Mouse (Mus musculus): Measurements from ENCODE around the gene Tnfrsf13b.
"Not testable (repeated sequence)": the region's sequence is repeated elsewhere in the genome, so short reads cannot be mapped to it uniquely, and the experiment has no call there.

The Tnfrsf13b gene

DNA sequence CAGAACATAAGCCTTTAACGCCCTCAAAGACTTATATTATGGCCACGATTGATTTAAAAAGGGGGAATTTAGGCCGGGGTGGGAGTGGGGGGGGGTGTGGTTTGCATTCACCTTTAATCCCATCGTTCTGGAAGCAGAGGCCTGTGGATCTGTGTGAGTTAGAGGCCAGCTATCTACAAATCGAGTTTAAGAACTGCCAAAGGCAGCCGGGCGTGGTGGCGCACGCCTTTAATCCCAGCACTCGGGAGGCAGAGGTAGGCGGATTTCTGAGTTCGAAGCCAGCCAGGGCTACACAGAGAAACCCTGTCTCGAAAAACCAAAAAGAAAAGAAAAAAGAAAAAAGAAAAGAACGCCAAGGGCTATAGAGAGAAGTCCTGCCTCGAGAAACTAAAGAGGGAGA, 46.9 kb downstream of the Tnfrsf13b start:
- not testable (repeated sequence) for DNase-seq (ENCODE audit: low read depth)

DNA sequence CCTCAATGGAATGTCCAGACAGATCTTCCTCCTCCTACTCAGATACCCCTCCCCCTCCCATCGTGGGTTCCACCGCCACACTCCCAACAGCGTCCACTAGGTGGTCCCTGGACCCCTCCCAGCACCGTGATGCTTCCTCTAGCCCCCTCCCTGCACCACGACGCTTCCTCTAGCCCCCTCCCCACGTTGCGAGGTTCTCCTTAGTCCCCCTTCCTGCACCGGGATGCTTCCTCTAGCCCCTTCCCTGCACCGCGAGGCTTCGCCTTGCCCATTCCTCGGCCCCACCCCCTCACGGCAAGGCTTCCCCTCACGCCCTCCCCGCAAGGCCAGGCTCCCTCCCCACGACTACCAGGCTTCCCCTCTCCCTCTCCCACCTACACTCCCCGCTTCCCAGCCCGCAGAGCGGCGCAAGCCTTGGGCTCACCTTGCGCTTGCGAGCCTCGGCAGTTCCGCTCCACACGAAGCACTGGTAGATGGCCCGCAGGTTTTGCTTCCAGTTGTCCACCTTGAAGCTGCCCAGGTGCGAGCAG, 47.8 kb downstream of the Tnfrsf13b start:
- peak; percentile 73 for DNase-seq (ENCODE audit: low read depth)

DNA sequence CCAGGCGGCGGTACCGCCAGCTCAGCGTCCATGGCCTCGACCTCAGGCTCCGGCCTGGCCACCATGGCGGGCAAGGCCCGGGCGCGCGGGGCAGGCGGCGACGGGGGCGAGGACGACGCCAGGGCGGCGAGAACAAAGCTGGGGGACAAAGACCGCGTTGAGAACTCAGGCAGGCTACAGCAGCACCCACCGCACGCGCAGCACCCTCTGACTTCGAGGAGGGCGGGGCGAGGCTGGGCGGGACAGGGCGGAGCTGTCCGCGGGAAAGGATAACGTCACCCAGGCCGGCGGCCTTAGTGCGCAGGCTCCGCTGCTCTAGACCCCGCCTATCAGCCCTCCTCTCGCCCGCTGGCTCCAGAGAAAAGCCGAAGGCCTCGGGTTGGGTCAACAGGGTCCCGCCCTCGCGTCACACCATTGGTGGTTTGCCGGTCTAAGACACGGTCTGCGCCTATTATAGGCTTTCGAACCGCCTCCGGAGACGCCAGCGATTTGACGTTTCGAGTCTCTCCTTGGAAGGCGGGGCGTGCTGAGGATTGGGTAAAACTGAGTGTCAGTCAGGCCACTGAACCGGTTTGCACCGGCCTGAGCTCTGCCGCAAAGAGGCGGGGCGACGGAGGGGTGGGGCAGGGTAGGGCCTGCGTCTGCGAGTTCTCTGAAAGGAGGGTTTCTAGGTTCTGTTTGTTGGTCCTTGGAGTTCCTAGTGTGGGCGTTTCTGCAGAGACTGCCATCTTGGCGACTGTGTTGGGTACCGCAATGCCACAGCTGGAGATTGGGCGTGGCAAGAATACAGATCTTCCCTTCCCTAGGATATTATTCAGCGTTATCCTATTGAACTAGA, 48.5 kb downstream of the Tnfrsf13b start, which contains the start of gene Usp22:
Usp22 (minus strand) TSS at position 235 of the 838 bp plus-strand sequence.
- peak; percentile 100 for DNase-seq (ENCODE audit: low read depth)

DNA sequence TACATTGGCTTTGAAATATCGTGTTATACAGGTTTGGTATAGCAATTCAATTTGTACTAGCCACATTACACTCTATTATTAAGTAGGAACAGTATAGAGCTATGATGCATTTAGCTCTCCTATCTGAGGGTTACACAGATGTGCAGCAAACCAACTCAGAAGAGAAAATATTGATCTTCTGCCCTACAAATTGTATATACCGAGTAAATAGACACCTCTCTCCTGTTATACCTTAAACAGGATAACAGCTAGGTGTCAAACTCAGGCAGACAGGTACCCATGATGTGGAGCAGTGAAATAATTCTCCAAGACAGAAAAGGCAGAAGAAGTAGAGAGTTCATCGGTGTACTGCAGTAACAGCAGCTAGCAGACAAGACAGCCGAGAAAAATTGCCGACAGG, 49.2 kb downstream of the Tnfrsf13b start:
- no peak for DNase-seq (ENCODE audit: low read depth)

DNA sequence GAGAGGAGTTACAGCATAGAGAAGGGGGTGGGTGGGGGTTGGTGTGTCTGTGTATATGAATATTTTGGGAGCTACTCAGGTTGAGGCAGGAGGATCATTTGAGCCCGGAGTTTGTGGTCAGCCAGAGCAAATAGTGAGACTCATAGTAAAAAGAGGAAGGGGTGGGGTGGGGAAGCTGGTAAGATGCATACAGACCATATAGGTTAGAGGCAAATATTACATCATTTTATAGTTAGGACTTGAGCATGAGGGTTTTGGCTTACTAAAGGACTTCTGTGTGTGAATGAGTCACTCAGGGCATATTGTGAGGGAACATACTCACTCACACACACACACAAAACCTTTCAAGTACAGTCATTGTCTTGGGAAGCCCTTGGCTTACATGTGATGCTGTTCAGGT, 49.8 kb downstream of the Tnfrsf13b start:
- no peak for DNase-seq (ENCODE audit: low read depth)

DNA sequence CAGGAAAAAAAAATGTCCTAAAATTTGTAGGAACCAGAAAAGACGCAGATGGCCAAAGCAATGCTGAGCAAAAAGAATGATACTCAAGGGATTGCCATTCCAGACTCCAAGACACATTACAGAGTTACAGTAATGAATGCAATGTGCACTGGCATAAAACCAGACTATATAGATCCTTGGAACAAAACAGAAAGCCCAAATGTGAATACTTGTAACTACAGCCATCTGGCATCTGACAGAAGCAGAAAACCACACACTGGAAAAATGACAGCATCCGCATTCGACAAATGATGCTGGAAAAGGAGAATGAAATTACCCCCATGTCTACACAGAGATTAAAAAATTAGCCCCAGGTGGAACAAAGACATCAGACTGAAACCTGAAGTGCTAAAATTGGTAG, 53.8 kb downstream of the Tnfrsf13b start:
- DNase-seq (ENCODE audit: low read depth): no peak

DNA sequence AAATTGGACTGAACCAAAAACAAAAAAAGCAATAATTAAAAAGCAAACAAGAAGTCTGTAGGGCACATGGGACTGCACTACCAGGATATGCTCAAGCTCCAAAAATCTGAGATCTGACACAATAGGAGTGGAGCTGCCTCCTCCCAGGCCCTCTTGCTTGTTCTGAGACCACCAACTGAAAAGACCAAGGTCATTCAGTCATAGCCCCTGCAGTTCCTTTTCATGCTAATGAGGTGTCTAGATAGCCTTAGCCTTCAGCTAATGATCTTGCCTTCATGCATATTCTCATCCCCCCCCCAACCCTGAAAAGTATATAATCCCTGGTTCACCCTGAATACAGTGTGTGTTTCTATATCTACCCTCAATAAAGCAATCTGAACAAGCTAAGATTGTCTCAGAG, 55.1 kb downstream of the Tnfrsf13b start:
- DNase-seq (ENCODE audit: low read depth): no peak

DNA sequence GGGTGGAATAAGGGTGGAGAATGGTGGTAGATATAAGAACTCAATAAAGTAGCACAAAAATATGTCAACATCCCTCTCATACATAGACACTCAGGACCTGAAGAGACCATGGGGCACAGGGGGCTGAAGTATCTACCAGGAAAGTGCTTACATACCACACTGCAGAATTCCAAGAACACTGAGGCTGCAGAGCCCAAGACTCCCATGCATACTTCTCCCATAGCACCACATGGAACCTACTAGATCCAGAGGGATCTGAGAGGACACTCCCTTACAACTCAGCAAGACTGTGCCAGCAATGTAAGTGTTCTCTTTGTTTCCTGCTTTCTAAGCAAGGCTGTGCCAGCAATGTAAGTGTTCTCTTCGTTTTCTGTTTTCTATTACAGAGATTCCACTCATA, 57.3 kb downstream of the Tnfrsf13b start:
- DNase-seq (ENCODE audit: low read depth): no peak

DNA sequence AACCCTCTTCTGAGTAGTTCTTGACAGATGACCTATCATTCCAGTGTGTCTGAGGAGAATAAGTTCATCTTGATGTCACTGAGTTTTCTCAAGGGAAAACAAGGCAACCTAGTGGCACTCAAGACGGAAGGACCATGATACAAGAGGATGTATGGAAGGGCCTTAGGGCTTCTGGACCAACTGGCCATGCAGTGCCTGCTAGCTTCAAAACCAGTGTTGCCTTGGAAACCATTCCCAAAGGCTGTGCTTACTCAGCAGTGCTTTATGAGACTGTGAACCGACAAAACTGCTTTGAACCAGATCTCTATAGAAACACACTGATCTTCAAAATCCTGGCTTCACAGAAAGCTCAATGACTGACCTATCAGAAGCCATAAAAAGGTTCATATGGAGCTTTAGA, 64.2 kb downstream of the Tnfrsf13b start:
- no peak for DNase-seq (ENCODE audit: low read depth)

DNA sequence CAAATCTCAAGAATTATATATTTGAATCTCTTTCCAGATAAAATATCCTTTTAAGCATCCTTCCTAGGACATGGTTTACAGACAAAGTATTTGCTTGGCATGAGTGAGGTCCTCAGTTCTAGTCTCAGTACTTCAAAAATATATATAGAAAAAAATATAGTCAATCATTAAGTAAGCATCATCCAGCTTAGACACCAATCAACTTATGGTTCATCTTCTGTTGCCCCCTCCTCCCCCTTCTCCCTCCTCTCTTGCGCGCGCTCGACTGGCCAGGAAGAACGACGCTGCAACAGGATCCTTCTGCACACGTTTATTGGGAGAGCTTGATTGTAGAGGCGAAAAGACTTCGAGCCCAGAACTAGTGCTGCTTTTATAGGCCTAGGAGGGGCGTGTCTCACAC, 65.6 kb downstream of the Tnfrsf13b start:
- DNase-seq (ENCODE audit: low read depth): not testable (repeated sequence)

DNA sequence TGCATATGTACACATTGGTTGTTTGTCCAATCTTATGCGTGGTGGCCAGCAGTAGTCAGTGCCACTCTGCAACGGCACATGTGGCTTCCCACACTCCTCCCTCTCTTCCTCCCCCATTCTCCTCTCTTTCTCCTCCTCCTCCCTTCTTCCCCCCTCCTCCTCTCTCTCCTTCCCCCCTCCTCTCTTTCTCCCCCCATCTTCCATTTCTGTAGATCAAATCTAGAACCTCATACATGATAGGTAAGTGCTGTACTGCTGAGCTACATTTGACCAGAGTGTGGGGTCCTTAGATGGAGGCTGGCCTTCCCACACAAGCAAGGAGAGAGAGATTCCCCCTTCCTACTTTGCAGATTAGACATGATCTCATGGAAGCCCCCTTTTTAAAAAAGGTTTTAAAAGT, 66.2 kb downstream of the Tnfrsf13b start:
- no peak for DNase-seq (ENCODE audit: low read depth)

DNA sequence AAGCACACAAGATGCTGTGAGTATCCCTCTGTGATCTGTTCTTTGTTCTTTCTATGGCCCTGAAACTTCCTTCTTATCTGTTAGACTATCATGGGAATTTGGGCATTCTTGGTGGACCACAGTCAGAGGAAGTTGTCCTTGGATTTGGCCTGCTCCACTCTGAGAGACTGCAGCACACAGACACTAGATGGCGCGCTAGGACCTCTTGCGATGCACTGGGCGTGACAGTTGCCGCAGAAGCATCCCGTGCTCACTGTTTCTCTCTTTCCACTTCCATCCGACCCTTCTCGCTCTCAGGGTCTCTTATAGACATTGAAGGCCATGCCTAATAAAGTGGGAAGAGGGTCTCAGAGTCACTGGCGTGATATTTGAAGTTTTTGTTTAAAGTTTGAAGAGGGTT, 66.8 kb downstream of the Tnfrsf13b start:
- DNase-seq (ENCODE audit: low read depth): peak; percentile 83

DNA sequence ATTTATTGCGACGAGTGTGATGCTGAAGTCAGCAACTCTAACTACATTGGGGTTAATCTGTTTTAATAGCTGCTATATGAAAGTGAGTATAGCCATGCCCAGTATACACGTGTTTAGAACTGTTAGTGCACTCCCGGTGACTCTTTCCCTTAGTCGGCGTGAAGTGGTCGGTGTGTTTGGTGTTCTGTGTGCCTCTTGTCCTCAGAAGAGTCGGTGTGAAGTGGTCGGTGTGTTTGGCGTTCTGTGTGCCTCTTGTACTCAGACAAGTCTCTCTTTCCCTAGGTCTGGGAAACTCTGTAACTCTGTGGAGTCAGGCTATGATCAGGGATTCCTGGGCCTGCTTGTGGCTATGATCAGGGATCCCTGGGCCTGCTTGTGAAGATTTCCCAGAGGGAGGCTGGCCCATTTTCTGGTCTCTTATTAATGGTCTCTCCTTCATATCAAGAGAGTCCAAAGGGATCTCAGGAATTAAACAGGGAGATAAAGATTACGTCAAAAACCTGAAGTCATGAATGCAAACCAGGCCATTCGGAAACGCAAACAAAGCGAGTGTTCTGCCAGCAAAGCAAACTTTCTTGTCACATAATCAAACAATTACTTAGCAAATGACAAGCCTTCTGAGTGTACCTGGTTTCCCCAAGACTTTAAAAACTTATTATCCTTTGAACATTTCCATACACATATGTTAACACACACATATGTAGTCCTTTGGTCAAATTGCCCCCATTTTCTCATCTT, 70.2 kb downstream of the Tnfrsf13b start:
- DNase-seq (ENCODE audit: low read depth): no peak

DNA sequence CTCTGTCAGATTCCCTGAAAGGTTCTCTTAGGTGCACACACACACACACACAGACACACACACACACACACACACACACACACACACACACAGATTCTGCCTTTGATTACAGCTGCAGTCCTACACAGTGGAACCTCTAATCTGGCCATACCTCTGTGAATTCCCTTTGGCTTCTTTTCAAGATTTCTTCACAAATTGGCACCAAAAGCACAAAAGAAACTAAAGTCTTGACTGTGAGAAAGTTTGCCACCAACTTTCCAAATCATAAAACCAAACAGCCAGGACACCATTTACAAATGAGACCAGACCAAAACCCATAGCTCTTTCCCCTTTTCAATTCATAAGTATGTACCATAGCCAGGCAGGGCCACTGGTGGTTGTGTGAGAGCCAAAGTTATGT, 71.4 kb downstream of the Tnfrsf13b start:
- no peak for DNase-seq (ENCODE audit: low read depth)

Measured in naive thymus-derived CD4-positive, alpha-beta T cell, adult 2 months (primary cell).